Mouse (Mus musculus): ENCODE data around the gene Slc38a9. TPM values are rescaled to one million over a fixed set of nuclear protein-coding genes. Genes with fewer than 3 reads are reported as not detected.

Gene Slc38a9
- 1.3 and 2.9 TPM in 2 replicates for polyA plus RNA-seq (2012; rRNA removed)

GRCm38 (mm10) chr13:112660574-112661381, at the start of gene Slc38a9:
Gene Slc38a9, plus strand, starts transcription at chr13:112660751.
- TF ChIP-seq CTCF (IDR thresholded peaks at IDR 0.05; ENCODE audit: extremely low read depth, insufficient read length, insufficient replicate concordance, low read depth, low read length) (no peak), POLR2A (IDR thresholded peaks at IDR 0.05; ENCODE audit: low read depth, low read length) (no peak; the same call in 1 of the 2 replicates)
- Histone ChIP-seq H3K27ac (ENCODE audit: insufficient read depth, low read depth, low read length) (no peak within 1 kb of the TSS), H3K4me3 (ENCODE audit: low read depth, low read length) (peak within 1 kb of the TSS; percentile 67), H3K36me3 (ENCODE audit: control insufficient read depth, insufficient read depth, low read length) (no peaks in the 10 kb centered on the region), H3K27me3 (ENCODE audit: control insufficient read depth, insufficient read depth, low read length) (no peaks in the 10 kb centered on the region), H3K4me1 (ENCODE audit: control insufficient read depth, insufficient read depth, insufficient read length, low read length) (no peaks in the 10 kb centered on the region; the same call in none of the 2 replicates)
- WGBS: under 1% methylated on average over 33 of the region's 33 CpGs

- WGBS: 65% methylated on average over 3 of the region's 3 CpGs
- no peaks in the 10 kb centered on the region for H3K27me3 ChIP-seq (ENCODE audit: control insufficient read depth, insufficient read depth, low read length)
- TF ChIP-seq POLR2A (IDR thresholded peaks at IDR 0.05; ENCODE audit: low read depth, low read length) (no peak), CTCF (IDR thresholded peaks at IDR 0.05; ENCODE audit: extremely low read depth, insufficient read length, insufficient replicate concordance, low read depth, low read length) (no peak)
Observed at GRCm38 (mm10) chr13:112621592-112621991, 39.0 kb upstream of the Slc38a9 start.

GRCm38 (mm10) chr13:112623656-112624055, 36.9 kb upstream of the Slc38a9 start:
- Histone ChIP-seq H3K4me1 (ENCODE audit: control insufficient read depth, insufficient read depth, insufficient read length, low read length) (no peaks in the 10 kb centered on the region), H3K27me3 (ENCODE audit: control insufficient read depth, insufficient read depth, low read length) (no peaks in the 10 kb centered on the region), H3K36me3 (ENCODE audit: control insufficient read depth, insufficient read depth, low read length) (no peaks in the 10 kb centered on the region), H3K27ac (ENCODE audit: insufficient read depth, low read depth, low read length) (no peak overlapping the region), H3K4me3 (ENCODE audit: low read depth, low read length) (no peak overlapping the region)
- TF ChIP-seq POLR2A (IDR thresholded peaks at IDR 0.05; ENCODE audit: low read depth, low read length) (no peak), CTCF (IDR thresholded peaks at IDR 0.05; ENCODE audit: extremely low read depth, insufficient read length, insufficient replicate concordance, low read depth, low read length) (no peak)
- WGBS: 59% methylated on average over 7 of the region's 7 CpGs

More at GRCm38 (mm10) chr13:112621592-112621991, 39.0 kb upstream of the Slc38a9 start:
- no peak overlapping the region for H3K4me3 ChIP-seq (ENCODE audit: low read depth, low read length)
- H3K27ac ChIP-seq (ENCODE audit: insufficient read depth, low read depth, low read length): no peak overlapping the region
- H3K4me1 ChIP-seq (ENCODE audit: control insufficient read depth, insufficient read depth, insufficient read length, low read length): no peaks in the 10 kb centered on the region
- H3K36me3 ChIP-seq (ENCODE audit: control insufficient read depth, insufficient read depth, low read length): no peaks in the 10 kb centered on the region

DNA sequence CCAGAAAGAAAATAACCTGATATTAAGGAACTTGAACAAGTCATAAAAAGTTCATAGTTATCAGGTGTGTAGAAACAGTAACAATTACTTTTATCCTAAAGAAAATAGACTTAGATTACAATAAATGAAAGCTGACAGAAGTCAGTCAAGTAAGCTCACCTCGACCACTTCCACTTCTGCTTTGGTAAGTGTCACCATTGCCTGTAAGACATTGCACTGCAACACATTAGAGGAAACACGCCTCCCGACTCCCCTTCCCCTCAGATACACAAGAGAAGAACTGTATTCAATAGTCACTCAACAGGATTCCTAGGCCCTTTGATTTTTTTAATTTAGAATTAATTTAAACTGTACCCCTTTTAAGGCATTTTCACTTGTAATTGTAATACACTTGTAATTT, 35.9 kb upstream of the Slc38a9 start:
- Histone ChIP-seq H3K4me1 (ENCODE audit: control insufficient read depth, insufficient read depth, insufficient read length, low read length) (no peaks in the 10 kb centered on the region), H3K27me3 (ENCODE audit: control insufficient read depth, insufficient read depth, low read length) (no peaks in the 10 kb centered on the region), H3K27ac (ENCODE audit: insufficient read depth, low read depth, low read length) (no peak overlapping the region), H3K4me3 (ENCODE audit: low read depth, low read length) (no peak overlapping the region), H3K36me3 (ENCODE audit: control insufficient read depth, insufficient read depth, low read length) (no peaks in the 10 kb centered on the region)
- 65% methylated on average over 3 of the region's 3 CpGs for WGBS
- TF ChIP-seq POLR2A (IDR thresholded peaks at IDR 0.05; ENCODE audit: low read depth, low read length): no peak
- TF ChIP-seq CTCF (IDR thresholded peaks at IDR 0.05; ENCODE audit: extremely low read depth, insufficient read length, insufficient replicate concordance, low read depth, low read length): no peak

DNA sequence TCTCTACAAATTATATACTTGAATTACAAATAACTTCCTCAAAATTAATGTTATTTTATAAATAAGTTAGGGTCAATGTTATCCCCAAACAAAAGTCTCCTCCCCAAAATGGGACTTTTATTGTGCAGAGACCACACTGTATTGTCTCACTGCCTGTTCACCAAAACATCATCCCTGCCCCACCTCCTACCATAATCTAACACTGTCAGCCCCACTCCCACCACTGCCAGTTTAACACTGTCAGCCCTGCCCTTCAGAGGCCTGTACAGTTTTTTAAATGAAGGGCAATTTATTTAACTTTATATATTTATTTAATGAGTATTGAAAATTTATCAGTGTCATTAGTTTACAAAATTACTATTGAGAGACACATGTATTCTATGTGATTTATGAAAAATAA, 35.0 kb upstream of the Slc38a9 start:
- H3K36me3 ChIP-seq (ENCODE audit: control insufficient read depth, insufficient read depth, low read length): no peaks in the 10 kb centered on the region
- H3K4me3 ChIP-seq (ENCODE audit: low read depth, low read length): no peak overlapping the region
- H3K4me1 ChIP-seq (ENCODE audit: control insufficient read depth, insufficient read depth, insufficient read length, low read length): no peaks in the 10 kb centered on the region
- H3K27ac ChIP-seq (ENCODE audit: insufficient read depth, low read depth, low read length): no peak overlapping the region
- no peak for TF ChIP-seq CTCF (IDR thresholded peaks at IDR 0.05; ENCODE audit: extremely low read depth, insufficient read length, insufficient replicate concordance, low read depth, low read length)
- no peak for TF ChIP-seq POLR2A (IDR thresholded peaks at IDR 0.05; ENCODE audit: low read depth, low read length)
- H3K27me3 ChIP-seq (ENCODE audit: control insufficient read depth, insufficient read depth, low read length): no peaks in the 10 kb centered on the region

GRCm38 (mm10) chr13:112635174-112635837, 25.2 kb upstream of the Slc38a9 start:
- peaks cover 2% of the 10 kb centered on the region; the same call in 1 of the 2 replicates for H3K4me1 ChIP-seq (ENCODE audit: control insufficient read depth, insufficient read depth, insufficient read length, low read length)
- H3K36me3 ChIP-seq (ENCODE audit: control insufficient read depth, insufficient read depth, low read length): no peaks in the 10 kb centered on the region
- no peak for TF ChIP-seq CTCF (IDR thresholded peaks at IDR 0.05; ENCODE audit: extremely low read depth, insufficient read length, insufficient replicate concordance, low read depth, low read length)
- no peak for TF ChIP-seq POLR2A (IDR thresholded peaks at IDR 0.05; ENCODE audit: low read depth, low read length)
- no peak overlapping the region for H3K27ac ChIP-seq (ENCODE audit: insufficient read depth, low read depth, low read length)
- 47% methylated on average over 7 of the region's 7 CpGs for WGBS
- H3K4me3 ChIP-seq (ENCODE audit: low read depth, low read length): no peak overlapping the region
- H3K27me3 ChIP-seq (ENCODE audit: control insufficient read depth, insufficient read depth, low read length): no peaks in the 10 kb centered on the region

- no peaks in the 10 kb centered on the region for H3K36me3 ChIP-seq (ENCODE audit: control insufficient read depth, insufficient read depth, low read length)
- no peak overlapping the region for H3K27ac ChIP-seq (ENCODE audit: insufficient read depth, low read depth, low read length)
- no peak overlapping the region for H3K4me3 ChIP-seq (ENCODE audit: low read depth, low read length)
- no peaks in the 10 kb centered on the region for H3K27me3 ChIP-seq (ENCODE audit: control insufficient read depth, insufficient read depth, low read length)
- no peak for TF ChIP-seq CTCF (IDR thresholded peaks at IDR 0.05; ENCODE audit: extremely low read depth, insufficient read length, insufficient replicate concordance, low read depth, low read length)
- TF ChIP-seq POLR2A (IDR thresholded peaks at IDR 0.05; ENCODE audit: low read depth, low read length): no peak
- peaks cover 2% of the 10 kb centered on the region; the same call in 1 of the 2 replicates for H3K4me1 ChIP-seq (ENCODE audit: control insufficient read depth, insufficient read depth, insufficient read length, low read length)
- 48% methylated on average over 3 of the region's 3 CpGs for WGBS
Observed at GRCm38 (mm10) chr13:112636498-112636897, 24.1 kb upstream of the Slc38a9 start.

Measured in small intestine, adult 2 months (tissue).